Mouse (Mus musculus) frontal cortex, adult (tissue): ENCODE results near the gene Dcun1d4.

Source experiments
- ATAC-seq: cut with Nextera tagmentation; 2 replicates; pipeline ENCODE4 v1.9.2; 2017; ENCODE audit warnings: mild to moderate bottlenecking, moderate library complexity, mixed read lengths; ENCODE audit not compliant: low TSS enrichment

Dcun1d4 gene

DNA sequence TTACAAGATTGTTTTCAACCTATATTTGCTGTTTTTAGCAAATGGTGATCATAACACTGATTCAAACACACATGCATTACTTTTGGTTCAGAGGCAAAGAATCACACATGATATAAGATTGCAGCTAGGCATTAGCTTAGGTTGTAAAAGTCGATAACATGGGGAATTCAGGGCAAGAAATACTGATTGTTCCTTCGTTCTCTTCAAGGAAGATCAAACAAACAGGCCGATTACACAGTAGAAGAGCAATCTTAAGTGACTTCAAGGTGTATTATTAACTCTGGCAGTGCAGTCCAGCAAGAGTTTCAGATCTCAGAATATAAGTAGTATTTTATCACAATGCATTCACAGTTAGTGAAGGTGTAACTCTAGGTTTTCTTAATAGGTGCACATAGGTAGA is 106.3 kb downstream of the Dcun1d4 start:
- ATAC-seq = no peak

DNA sequence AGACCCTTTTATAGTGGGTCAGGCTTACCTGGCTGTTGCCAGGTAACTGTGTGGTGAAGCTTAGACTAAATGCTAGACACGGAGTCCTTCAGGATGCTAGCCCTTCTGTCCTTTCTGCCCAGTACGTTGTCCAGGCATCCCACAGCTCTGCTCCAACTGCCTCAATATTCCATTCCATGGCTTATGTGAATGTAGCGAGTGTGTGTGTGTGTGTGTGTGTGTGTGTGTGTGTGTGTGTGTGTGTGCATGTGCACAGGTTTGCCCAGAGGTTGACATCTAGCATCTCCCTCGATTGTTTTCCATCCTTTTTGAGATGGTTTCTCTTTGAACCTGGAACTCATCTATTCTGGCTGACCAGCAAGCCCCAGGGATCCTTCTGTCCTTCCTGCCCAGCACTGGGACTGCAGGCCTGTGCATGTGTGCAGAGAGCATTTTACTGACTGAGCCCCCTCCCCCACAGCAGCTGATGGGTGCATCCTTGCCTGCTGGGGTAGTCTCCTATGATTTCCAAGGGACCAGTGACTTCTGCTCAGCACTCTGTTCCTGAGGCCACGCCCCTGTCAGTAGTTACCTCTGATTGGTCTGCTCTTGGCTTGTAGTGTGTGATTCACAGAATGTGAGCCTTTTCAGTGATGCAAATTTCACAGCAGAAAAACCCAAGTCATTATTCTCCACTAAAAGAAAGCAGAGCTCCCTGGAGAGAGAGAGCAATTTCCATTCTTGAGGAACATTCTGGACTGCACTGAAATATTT is 118.3 kb downstream of the Dcun1d4 start:
- ATAC-seq = 0 out of 2 replicates have a peak, but pooled peaks have one; percentile 20

DNA sequence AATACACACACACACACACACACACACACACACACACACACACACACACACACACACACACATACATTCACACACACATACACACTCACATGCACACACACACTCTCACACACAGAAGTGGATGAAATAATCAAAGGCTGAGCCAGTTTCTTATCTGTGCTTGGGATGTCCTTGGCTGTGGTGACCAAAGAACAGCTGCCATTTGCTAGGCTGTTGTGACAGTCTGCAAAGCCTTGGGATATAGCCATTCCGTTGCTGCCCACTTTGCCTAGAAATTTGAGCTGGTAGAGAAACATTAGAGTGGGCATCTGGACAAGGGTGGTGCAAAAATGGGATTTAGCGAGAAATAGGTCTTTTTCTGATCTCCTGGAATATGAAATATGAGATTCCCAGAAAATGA is 119.2 kb downstream of the Dcun1d4 start:
- no peak for ATAC-seq

DNA sequence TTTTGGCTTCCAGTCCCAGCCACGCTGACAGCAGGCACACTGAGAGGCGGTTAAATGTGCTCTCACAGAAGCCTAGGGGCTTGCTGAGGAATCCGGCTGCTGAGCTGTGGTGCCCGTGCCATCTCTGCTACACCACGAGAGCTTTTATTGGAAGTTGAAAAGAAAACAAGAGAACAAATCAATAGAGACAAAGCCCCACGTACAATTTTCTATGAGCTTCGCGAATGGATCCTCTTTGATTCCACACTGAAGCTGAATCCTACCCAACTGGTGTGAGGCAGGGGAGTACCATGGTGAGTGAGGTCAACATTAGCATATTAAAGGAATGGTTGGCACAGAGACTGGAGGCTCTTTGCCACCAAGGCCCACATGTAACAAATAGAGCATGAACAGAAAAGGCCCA is 120.6 kb downstream of the Dcun1d4 start:
- peak; percentile 26; the same call in 1 of the 2 replicates for ATAC-seq

DNA sequence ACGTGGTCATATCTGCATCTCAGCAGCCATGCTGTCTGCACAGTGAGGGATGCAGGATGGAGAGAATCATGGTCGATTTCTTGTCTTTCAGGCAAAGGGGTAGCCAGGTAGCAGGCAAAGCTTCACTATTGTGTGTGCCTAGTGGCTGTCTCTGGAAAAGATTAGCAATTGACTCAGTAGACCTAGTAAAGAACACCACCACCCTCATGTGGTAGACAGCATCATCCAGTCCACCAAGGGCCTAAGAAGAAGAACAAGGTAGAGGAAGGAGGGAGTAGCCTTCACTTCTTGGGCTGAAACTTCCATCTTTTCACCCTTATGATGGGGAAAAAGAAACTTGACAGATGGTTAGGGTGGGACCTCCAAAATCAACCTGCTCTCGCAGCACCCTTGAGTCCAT is 122.1 kb downstream of the Dcun1d4 start:
- ATAC-seq = no peak

DNA sequence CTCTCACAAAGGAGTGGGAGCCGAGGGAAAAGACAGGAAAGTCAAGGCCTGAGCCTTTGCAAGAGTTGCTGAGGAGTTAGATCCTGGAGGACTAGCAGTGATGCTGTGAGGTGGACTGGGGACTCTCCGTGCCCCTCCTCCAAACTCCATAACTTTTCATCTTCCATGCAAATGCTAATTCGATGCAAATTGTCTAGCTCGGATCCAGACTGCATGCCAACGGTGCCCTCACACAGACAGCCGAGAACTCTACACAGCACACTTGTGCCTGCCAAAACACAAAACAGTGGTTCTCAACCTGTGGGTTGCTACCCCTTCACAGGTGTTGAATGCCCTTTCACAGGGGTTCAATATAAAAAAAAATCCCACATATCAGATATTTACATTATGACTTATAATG is 123.7 kb downstream of the Dcun1d4 start:
- ATAC-seq = peak; percentile 69

DNA sequence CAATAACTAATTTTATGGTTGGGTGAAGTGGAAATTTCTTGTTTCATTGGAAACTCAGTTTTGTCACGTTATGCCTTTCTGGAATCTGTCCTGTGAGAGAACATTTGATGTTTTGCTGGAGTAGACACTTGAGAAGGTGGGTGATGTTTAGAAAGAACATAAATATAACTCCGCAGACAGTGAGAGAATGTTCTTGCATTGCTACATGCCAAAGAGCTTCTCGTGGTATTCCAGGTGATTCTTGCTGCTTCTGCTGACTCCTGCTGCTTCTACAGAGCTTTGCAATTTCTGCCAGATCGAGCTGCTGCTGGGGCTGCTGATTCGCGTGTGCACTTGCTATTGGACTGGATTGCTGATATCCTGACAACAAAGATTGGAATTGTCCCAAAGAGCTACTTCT is 124.2 kb downstream of the Dcun1d4 start:
- ATAC-seq = peak; percentile 88
